Mouse (Mus musculus): ENCODE data around the gene Zdhhc1.

Gene Zdhhc1

GRCm38 (mm10) chr8:105461085-105461803, 35.5 kb downstream of the Zdhhc1 start:
- no peak for DNase-seq (ENCODE audit: low read depth, low spot score)

DNA sequence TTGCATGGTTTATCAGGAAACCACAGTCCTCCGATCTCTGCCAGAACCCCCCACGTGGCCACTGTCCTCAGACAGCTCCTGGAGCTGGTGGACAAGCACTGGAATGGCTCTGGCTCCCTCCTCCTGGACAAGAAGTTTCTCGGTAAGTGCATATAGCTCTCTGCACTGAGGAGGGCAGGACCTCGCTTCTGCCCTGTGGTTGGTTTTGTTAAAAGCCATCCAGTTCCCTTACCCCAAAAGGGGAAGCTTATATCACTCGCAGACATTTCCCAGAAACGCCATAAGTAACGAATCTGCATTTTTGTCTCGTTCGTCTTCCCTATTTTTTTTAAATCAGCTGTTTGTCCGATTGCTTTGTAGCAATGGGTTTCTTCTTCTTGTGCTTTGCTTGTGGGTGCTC, 41.5 kb downstream of the Zdhhc1 start:
- DNase-seq (ENCODE audit: low read depth, low spot score): no peak

- DNase-seq (ENCODE audit: low read depth, low spot score): no peak
Observed at GRCm38 (mm10) chr8:105454088-105454487, 42.6 kb downstream of the Zdhhc1 start.

DNA sequence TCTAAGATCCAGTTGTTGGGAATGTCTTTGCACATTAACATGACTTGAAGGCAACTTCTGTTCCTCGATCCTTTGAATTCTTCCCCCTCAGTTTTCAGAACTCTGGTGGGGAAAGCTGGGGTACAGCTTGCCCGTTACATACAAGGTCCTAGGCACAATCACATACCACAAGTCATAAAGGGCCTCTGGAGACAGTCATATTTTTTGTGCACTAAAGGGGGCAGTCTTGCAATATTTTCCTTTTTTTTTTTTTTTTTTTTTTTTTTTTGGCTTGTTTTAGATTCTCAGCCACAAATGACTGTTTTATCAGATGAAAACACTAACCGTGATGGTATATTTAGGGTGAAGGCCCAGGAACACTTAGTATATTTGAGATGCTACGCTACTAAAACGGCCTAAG, 43.4 kb downstream of the Zdhhc1 start:
- DNase-seq (ENCODE audit: low read depth, low spot score): no peak

DNA sequence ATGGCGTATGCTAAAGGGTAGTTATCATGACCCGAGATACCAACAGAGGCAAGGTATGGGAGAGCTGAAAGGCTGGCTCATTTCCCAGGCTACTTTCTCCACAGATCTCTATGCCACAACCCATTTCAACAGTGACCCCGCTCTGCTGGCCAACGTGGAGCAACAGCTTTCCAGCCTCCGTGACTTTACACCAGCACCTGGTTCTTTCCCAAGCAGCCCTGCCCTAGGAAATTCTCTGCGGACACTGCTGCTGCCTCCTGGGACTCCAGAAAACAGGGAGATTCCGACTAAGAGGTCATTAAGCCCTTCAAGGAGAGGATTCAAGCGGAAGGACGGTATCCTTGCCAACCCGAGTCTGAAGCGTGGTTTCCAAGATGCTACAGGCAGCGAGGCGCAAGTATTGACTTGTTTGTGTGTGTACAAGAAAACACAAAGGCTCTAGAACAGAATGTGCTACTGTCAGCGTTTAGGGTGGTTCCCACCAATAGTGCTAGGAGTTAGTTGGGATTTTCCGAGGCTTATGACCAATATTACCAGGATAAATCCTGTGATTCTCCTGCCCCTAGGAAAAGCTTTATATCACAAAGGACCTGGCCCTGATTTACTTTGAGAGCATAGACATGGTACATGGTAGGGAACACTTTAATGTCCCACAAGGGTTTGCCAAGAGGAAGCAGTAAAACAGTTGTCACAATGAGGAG, 44.6 kb downstream of the Zdhhc1 start:
- no peak for DNase-seq (ENCODE audit: low read depth, low spot score)

- DNase-seq (ENCODE audit: low read depth, low spot score): no peak
Observed at GRCm38 (mm10) chr8:105450977-105451376, 45.7 kb downstream of the Zdhhc1 start.

DNA sequence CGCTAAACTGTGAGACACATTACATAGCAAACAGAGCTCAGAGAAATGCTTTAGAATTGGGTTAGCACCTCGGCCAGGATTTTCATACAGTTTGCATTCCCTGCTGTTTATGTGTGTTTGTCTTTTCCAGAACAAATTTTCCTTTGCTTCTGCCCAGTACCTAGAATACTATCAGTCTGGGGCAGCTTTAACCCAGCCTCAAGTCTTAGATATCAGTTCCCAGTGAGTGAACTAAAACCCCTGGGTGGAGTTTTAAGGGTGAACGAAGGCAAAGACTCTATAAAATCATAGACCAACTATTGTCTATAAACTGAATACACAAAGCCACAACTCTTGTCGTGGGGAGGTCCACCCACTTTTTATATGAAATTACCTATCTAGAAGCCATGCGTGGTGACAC, 48.1 kb downstream of the Zdhhc1 start:
- no peak for DNase-seq (ENCODE audit: low read depth, low spot score)

DNA sequence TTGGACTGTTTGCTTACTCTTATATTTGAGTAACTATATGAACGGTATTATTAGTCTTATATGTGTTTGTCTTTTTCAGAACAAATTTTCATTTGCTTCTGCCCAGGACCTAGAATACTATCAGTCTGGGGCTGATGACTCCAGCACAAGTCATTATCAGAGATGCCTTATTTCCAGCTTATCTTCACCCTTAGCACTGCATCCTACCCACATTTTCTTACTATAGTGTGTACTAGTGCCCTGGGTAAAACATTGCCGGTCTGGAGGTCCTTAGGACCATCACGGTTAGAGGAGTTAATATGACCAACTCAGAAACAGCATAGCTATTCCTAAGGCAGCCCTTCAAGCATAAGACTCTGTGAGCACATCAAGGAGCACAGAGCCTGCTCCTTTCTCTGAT, 48.5 kb downstream of the Zdhhc1 start:
- DNase-seq (ENCODE audit: low read depth, low spot score): no peak

- DNase-seq (ENCODE audit: low read depth, low spot score): no peak
Observed at GRCm38 (mm10) chr8:105446127-105446552, 50.6 kb downstream of the Zdhhc1 start.

DNA sequence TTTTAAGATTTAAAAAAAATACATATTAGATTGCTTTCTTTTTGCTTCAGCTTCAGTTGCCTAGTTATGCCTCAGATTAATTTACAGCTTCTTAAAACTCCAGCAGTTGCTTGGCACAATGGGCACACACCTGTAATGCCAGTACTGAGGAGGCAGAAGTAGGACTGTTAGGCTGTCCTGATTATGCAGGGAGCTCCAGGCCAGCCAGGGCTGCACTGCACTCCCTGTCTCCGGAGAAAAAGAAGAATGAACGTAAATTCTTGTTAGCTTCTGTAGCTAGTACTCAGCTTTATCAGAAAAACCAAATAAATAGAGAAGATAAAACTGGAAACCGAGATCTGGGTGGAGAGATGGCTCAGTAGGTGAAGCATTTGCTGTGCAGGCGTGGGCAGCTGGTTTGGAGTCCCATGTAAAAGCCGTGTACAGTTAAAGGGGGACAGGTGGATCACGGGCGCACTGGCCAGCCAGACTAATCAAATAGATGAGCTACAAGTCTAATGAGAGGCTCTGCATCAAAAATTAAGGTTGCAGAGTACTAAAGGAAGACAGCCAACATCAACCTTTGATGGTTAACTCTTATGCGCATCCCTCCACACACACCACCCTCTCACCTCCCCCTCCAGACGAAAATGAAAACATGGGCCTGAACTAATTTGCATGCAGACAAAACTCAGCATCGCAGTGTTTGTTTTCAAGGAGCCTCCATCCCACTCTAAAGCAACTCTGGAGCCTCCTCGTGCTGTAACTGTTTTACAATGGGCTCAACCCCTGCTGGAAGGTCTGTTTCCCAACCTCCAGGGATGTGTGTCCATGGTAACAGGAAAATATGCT, 51.2 kb downstream of the Zdhhc1 start:
- DNase-seq (ENCODE audit: low read depth, low spot score): no peak

- no peak for DNase-seq (ENCODE audit: low read depth, low spot score)
Observed at GRCm38 (mm10) chr8:105442661-105443060, 54.0 kb downstream of the Zdhhc1 start.

GRCm38 (mm10) chr8:105441433-105441832, 55.3 kb downstream of the Zdhhc1 start:
- DNase-seq (ENCODE audit: low read depth, low spot score): no peak

DNA sequence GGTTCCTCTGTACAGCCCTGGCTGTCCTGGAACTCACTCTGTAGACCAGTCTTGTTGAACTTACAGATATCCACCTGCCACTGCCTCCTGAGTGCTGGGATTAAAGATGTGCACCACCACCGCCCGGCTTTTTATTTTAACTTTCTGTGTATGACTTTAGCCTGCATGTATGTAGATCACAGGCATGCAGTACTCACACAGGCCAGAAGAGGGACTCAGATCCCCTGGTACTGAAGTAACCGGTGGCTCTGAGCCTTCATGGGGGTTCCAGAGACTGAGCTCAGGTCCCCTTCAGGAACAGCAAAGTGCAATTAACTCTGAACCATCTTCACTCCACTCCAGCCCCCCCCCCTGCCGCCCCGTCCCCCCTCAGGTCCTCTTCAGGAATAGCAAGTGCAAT, 57.8 kb downstream of the Zdhhc1 start:
- DNase-seq (ENCODE audit: low read depth, low spot score): no peak

DNA sequence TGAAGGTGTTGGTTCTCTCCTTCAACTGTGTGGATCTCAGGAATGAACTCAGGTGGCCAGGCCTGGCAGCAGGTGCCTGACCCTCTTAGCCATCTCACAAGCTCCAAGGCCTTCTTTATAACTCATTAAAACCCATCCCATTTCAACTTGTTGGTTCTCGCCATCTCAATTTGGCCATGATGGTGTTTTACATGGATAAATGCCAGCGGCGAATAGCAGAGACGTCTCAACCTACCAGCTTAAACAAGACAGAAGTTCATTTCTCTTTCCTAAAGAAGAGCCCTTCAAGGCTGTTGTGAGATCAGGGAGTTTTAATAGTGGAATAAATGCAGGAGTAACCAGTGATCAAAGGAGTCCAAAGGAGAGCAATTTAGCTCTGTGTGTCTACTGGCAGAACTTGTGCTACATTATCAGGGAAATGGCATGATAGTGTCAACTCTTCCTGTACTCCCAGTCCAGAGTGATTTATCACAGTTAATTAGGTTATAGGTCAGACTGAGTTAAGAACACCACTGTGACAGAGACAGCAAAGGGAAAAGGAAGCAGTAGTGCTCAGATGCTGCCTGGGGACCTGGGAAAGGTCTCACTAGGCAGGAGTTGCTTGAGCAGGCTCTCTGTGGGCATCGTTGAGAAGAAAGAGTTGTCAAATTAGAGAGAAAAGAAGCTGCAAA, 59.5 kb downstream of the Zdhhc1 start:
- no peak for DNase-seq (ENCODE audit: low read depth, low spot score)

GRCm38 (mm10) chr8:105436218-105436617, 60.5 kb downstream of the Zdhhc1 start:
- DNase-seq (ENCODE audit: low read depth, low spot score): no peak

- DNase-seq (ENCODE audit: low read depth, low spot score): no peak
Observed at GRCm38 (mm10) chr8:105434136-105434535, 62.6 kb downstream of the Zdhhc1 start.

- DNase-seq (ENCODE audit: low read depth, low spot score): no peak
Observed at GRCm38 (mm10) chr8:105433511-105433910, 63.2 kb downstream of the Zdhhc1 start.

- DNase-seq (ENCODE audit: low read depth, low spot score): no peak
Observed at GRCm38 (mm10) chr8:105433021-105433420, 63.7 kb downstream of the Zdhhc1 start.

GRCm38 (mm10) chr8:105431743-105432515, 64.8 kb downstream of the Zdhhc1 start:
- DNase-seq (ENCODE audit: low read depth, low spot score): no peak

DNA sequence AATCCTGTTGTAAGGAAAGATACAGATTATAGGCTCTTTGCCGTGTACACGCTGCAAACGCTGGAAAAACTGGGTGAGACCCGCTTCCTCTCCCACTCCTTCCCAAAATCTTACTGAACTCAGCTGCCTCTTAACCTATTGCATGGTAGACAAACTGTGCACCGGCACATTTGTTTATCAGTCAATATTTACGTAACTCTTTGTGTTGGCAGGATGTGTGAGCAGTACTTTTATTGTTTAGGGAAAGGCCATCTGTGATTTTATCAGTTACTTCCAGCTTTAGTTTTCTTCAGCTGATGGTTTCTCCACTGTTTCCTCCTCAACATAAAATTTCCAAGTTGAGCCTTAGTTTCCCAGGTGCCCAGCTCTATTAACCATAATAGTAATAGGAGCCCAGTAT, 69.8 kb downstream of the Zdhhc1 start:
- no peak for DNase-seq (ENCODE audit: low read depth, low spot score)
